Mouse (Mus musculus): ENCODE data around the gene Smyd3. TPM values are rescaled to one million over a fixed set of nuclear protein-coding genes. Genes with fewer than 3 reads are reported as not detected.

The Smyd3 gene
- polyA plus RNA-seq, 1 experiment, result 40.2 TPM

- TF ChIP-seq CTCF (IDR thresholded peaks at IDR 0.05; ENCODE audit: low read depth, low read length) (no peak), EP300 (IDR thresholded peaks at IDR 0.05; ENCODE audit: insufficient read depth, low read depth, low read length) (no peak), POLR2A (IDR thresholded peaks at IDR 0.05; ENCODE audit: insufficient read depth, low read length) (no peak)
These were observed 334.3 kb downstream of the Smyd3 start for GRCm38 (mm10) chr1:179183499-179183898.

GRCm38 (mm10) chr1:179180546-179180945 lies 337.3 kb downstream of the Smyd3 start:
- TF ChIP-seq POLR2A (IDR thresholded peaks at IDR 0.05; ENCODE audit: insufficient read depth, low read length) (no peak), CTCF (IDR thresholded peaks at IDR 0.05; ENCODE audit: low read depth, low read length) (no peak), EP300 (IDR thresholded peaks at IDR 0.05; ENCODE audit: insufficient read depth, low read depth, low read length) (no peak)
- H3K27ac ChIP-seq (ENCODE audit: insufficient read depth, low read length), result no peak overlapping the region

More at GRCm38 (mm10) chr1:179183499-179183898, 334.3 kb downstream of the Smyd3 start:
- Histone ChIP-seq H3K27me3 (ENCODE audit: control insufficient read depth, insufficient read depth, low read length, poor library complexity, severe bottlenecking) (no peaks in the 10 kb centered on the region), H3K9ac (ENCODE audit: low read depth, poor library complexity, severe bottlenecking) (no peak overlapping the region), H3K4me3 (ENCODE audit: low read depth, low read length) (no peak overlapping the region), H3K4me1 (ENCODE audit: control insufficient read depth, insufficient read depth, low read length) (no peaks in the 10 kb centered on the region), H3K9me3 (replicated peaks; ENCODE audit: control insufficient read depth, insufficient read depth, low read length, poor library complexity, severe bottlenecking) (no peaks in the 10 kb centered on the region), H3K27ac (ENCODE audit: insufficient read depth, low read length) (no peak overlapping the region), H3K36me3 (ENCODE audit: control insufficient read depth, insufficient read depth, low read length, poor library complexity, severe bottlenecking) (no peaks in the 10 kb centered on the region)

GRCm38 (mm10) chr1:179176861-179177658 lies 340.8 kb downstream of the Smyd3 start:
- TF ChIP-seq POLR2A (IDR thresholded peaks at IDR 0.05; ENCODE audit: insufficient read depth, low read length) (no peak), EP300 (IDR thresholded peaks at IDR 0.05; ENCODE audit: insufficient read depth, low read depth, low read length) (no peak), CTCF (IDR thresholded peaks at IDR 0.05; ENCODE audit: low read depth, low read length) (no peak)
- H3K27ac ChIP-seq (ENCODE audit: insufficient read depth, low read length), result no peak overlapping the region
- H3K9me3 ChIP-seq (replicated peaks; ENCODE audit: control insufficient read depth, insufficient read depth, low read length, poor library complexity, severe bottlenecking), result no peaks in the 10 kb centered on the region
- H3K9ac ChIP-seq (ENCODE audit: low read depth, poor library complexity, severe bottlenecking), result no peak overlapping the region
- no peaks in the 10 kb centered on the region for H3K36me3 ChIP-seq (ENCODE audit: control insufficient read depth, insufficient read depth, low read length, poor library complexity, severe bottlenecking)
- no peaks in the 10 kb centered on the region for H3K4me1 ChIP-seq (ENCODE audit: control insufficient read depth, insufficient read depth, low read length)
- H3K27me3 ChIP-seq (ENCODE audit: control insufficient read depth, insufficient read depth, low read length, poor library complexity, severe bottlenecking), result no peaks in the 10 kb centered on the region
- no peak overlapping the region for H3K4me3 ChIP-seq (ENCODE audit: low read depth, low read length)

More at GRCm38 (mm10) chr1:179180546-179180945, 337.3 kb downstream of the Smyd3 start:
- H3K36me3 ChIP-seq (ENCODE audit: control insufficient read depth, insufficient read depth, low read length, poor library complexity, severe bottlenecking), result no peaks in the 10 kb centered on the region
- no peak overlapping the region for H3K9ac ChIP-seq (ENCODE audit: low read depth, poor library complexity, severe bottlenecking)
- H3K4me1 ChIP-seq (ENCODE audit: control insufficient read depth, insufficient read depth, low read length), result no peaks in the 10 kb centered on the region
- H3K9me3 ChIP-seq (replicated peaks; ENCODE audit: control insufficient read depth, insufficient read depth, low read length, poor library complexity, severe bottlenecking), result no peaks in the 10 kb centered on the region
- no peaks in the 10 kb centered on the region for H3K27me3 ChIP-seq (ENCODE audit: control insufficient read depth, insufficient read depth, low read length, poor library complexity, severe bottlenecking)
- H3K4me3 ChIP-seq (ENCODE audit: low read depth, low read length), result no peak overlapping the region

- H3K4me1 ChIP-seq (ENCODE audit: control insufficient read depth, insufficient read depth, low read length), result no peaks in the 10 kb centered on the region
- TF ChIP-seq POLR2A (IDR thresholded peaks at IDR 0.05; ENCODE audit: insufficient read depth, low read length) (no peak), EP300 (IDR thresholded peaks at IDR 0.05; ENCODE audit: insufficient read depth, low read depth, low read length) (no peak), CTCF (IDR thresholded peaks at IDR 0.05; ENCODE audit: low read depth, low read length) (no peak)
These were observed 343.6 kb downstream of the Smyd3 start for GRCm38 (mm10) chr1:179174241-179174640.

GRCm38 (mm10) chr1:179170555-179170954 lies 347.3 kb downstream of the Smyd3 start:
- Histone ChIP-seq H3K36me3 (ENCODE audit: control insufficient read depth, insufficient read depth, low read length, poor library complexity, severe bottlenecking) (no peaks in the 10 kb centered on the region), H3K27me3 (ENCODE audit: control insufficient read depth, insufficient read depth, low read length, poor library complexity, severe bottlenecking) (no peaks in the 10 kb centered on the region), H3K9ac (ENCODE audit: low read depth, poor library complexity, severe bottlenecking) (no peak overlapping the region), H3K4me1 (ENCODE audit: control insufficient read depth, insufficient read depth, low read length) (peaks cover 2% of the 10 kb centered on the region), H3K9me3 (replicated peaks; ENCODE audit: control insufficient read depth, insufficient read depth, low read length, poor library complexity, severe bottlenecking) (no peaks in the 10 kb centered on the region), H3K27ac (ENCODE audit: insufficient read depth, low read length) (no peak overlapping the region), H3K4me3 (ENCODE audit: low read depth, low read length) (no peak overlapping the region)
- TF ChIP-seq POLR2A (IDR thresholded peaks at IDR 0.05; ENCODE audit: insufficient read depth, low read length) (no peak), CTCF (IDR thresholded peaks at IDR 0.05; ENCODE audit: low read depth, low read length) (no peak), EP300 (IDR thresholded peaks at IDR 0.05; ENCODE audit: insufficient read depth, low read depth, low read length) (no peak)

More at GRCm38 (mm10) chr1:179174241-179174640, 343.6 kb downstream of the Smyd3 start:
- no peak overlapping the region for H3K9ac ChIP-seq (ENCODE audit: low read depth, poor library complexity, severe bottlenecking)
- H3K4me3 ChIP-seq (ENCODE audit: low read depth, low read length), result no peak overlapping the region
- no peaks in the 10 kb centered on the region for H3K36me3 ChIP-seq (ENCODE audit: control insufficient read depth, insufficient read depth, low read length, poor library complexity, severe bottlenecking)
- H3K9me3 ChIP-seq (replicated peaks; ENCODE audit: control insufficient read depth, insufficient read depth, low read length, poor library complexity, severe bottlenecking), result no peaks in the 10 kb centered on the region
- no peaks in the 10 kb centered on the region for H3K27me3 ChIP-seq (ENCODE audit: control insufficient read depth, insufficient read depth, low read length, poor library complexity, severe bottlenecking)
- no peak overlapping the region for H3K27ac ChIP-seq (ENCODE audit: insufficient read depth, low read length)

GRCm38 (mm10) chr1:179169749-179170148 lies 348.1 kb downstream of the Smyd3 start:
- H3K27me3 ChIP-seq (ENCODE audit: control insufficient read depth, insufficient read depth, low read length, poor library complexity, severe bottlenecking), result no peaks in the 10 kb centered on the region
- TF ChIP-seq CTCF (IDR thresholded peaks at IDR 0.05; ENCODE audit: low read depth, low read length) (no peak), EP300 (IDR thresholded peaks at IDR 0.05; ENCODE audit: insufficient read depth, low read depth, low read length) (no peak), POLR2A (IDR thresholded peaks at IDR 0.05; ENCODE audit: insufficient read depth, low read length) (no peak)
- H3K9me3 ChIP-seq (replicated peaks; ENCODE audit: control insufficient read depth, insufficient read depth, low read length, poor library complexity, severe bottlenecking), result no peaks in the 10 kb centered on the region

More at GRCm38 (mm10) chr1:179169749-179170148, 348.1 kb downstream of the Smyd3 start:
- no peaks in the 10 kb centered on the region for H3K36me3 ChIP-seq (ENCODE audit: control insufficient read depth, insufficient read depth, low read length, poor library complexity, severe bottlenecking)
- H3K9ac ChIP-seq (ENCODE audit: low read depth, poor library complexity, severe bottlenecking), result no peak overlapping the region
- no peak overlapping the region for H3K4me3 ChIP-seq (ENCODE audit: low read depth, low read length)
- peaks cover 2% of the 10 kb centered on the region for H3K4me1 ChIP-seq (ENCODE audit: control insufficient read depth, insufficient read depth, low read length)
- H3K27ac ChIP-seq (ENCODE audit: insufficient read depth, low read length), result no peak overlapping the region
